Mouse (Mus musculus) lung, postnatal 0 days (tissue): ENCODE data around the gene Oas2.

Experiments used
- CTCF ChIP-seq: IDR thresholded peaks from 2 replicates; pipeline ENCODE4 v1.5.1; 2016; ENCODE audit warnings: antibody characterized with exemption, mild to moderate bottlenecking
- EP300 ChIP-seq: IDR thresholded peaks from 2 replicates; pipeline ENCODE4 v1.6.1; 2016; ENCODE audit warnings: antibody characterized with exemption, mild to moderate bottlenecking, control low read depth

- TF ChIP-seq CTCF (no peak), EP300 (no peak)
Observed at GRCm38 (mm10) chr5:120734380-120734990, 15.2 kb downstream of the Oas2 start.
